Mouse (Mus musculus): ENCODE measurements around the gene Gm49369.

The Gm49369 gene

GRCm38 (mm10) chr7:142394261-142395190, 12.1 kb upstream of the Gm49369 start:
- no peak for DNase-seq (ENCODE audit: low read depth, low spot score)

- no peak for DNase-seq (ENCODE audit: low read depth, low spot score)
Measured at GRCm38 (mm10) chr7:142393191-142393590, 10.7 kb upstream of the Gm49369 start.

DNA sequence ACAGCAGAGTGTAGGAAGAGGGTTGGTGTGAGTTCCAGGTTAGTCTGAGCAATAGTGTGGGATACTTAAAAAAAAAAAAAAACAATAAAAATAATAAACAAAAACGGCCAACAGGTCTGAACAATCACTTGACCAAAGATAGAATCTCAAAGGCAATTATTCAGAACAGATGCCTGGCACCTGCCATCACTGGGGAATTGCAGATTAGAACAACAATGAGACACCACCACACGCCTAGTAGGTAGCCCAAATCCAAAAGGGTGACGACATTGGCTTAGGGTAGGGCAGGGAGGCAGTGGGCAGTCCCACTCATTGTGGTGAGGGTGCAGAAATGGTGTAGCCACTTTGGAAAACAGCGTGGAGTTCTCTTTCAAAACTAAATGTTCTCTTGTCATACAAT, 9.1 kb upstream of the Gm49369 start:
- no peak for DNase-seq (ENCODE audit: low read depth, low spot score)

GRCm38 (mm10) chr7:142391108-142391507, 8.6 kb upstream of the Gm49369 start:
- no peak for DNase-seq (ENCODE audit: low read depth, low spot score)

- DNase-seq (ENCODE audit: low read depth, low spot score) = no peak
Measured at GRCm38 (mm10) chr7:142389961-142390650, 7.6 kb upstream of the Gm49369 start.

DNA sequence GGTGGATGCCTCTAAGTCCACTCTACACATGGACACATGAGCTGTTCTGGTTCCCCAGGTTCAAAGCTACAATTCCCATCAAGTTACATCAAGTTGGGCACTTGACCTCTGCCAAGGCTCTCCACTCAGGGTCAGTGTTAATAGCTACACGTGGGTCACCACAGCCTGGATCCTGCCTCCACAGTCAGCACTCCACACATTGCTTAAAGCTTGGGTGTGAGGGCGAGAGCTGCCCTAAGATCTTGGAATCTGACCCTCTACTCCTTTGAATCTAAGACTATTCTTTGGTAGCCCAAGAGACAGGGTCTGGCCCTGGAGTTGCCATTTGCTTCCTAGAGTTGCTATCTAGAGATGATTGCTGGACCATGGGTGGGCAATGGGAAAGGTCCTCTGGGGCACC, 6.3 kb upstream of the Gm49369 start:
- DNase-seq (ENCODE audit: low read depth, low spot score) = no peak

DNA sequence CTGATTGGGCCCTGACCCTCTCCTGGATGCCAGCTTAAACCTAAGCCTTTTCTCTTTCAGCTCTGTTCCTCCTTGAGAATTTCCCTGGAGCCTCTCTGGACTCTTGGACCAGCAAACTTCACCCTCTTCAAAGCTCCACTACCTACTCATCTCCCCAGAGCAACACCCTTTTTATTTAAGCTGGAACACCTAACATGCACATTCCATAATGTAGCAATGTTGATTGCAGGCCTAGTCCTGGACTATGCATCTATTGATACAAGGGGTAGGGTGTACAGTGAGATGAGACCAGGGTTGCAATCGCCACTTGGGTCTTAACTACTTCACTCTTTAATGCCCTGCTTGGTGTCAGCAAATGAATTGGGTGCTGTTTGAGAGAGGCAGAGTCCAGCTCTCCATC, 5.7 kb upstream of the Gm49369 start:
- no peak for DNase-seq (ENCODE audit: low read depth, low spot score)

GRCm38 (mm10) chr7:142387419-142388148, 5.1 kb upstream of the Gm49369 start, which contains the start of gene Ctsd:
Gene Ctsd, minus strand, starts transcription at chr7:142388038.
- peak; percentile 94 for DNase-seq (ENCODE audit: low read depth, low spot score)

DNA sequence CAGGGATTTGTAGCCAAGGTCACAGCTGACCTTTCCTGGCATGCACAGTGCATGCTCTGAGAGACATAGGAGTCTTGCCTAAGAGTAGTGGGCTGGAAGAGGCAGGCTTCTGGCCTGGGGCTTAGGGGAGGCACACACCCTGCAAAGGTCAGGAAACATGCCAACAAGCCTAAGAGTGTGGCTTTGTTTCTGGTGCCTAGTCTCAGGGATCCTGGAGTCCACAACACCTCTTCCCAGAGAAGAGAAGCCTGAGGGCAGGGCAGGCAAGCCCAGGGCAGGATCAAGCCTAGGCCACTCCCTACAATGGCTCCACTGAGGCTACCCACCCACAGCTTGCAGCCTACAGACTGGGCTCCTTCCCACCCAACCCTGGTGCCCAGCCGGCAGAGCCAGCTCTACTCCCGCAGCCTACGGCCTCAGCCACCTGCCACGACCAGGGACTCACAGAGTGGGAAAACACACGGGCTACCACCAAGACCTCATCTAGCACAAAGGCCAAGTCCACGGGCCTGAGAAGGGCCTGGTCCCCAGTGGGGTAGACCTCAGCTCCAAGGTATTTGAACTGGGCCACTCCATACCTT, 4.2 kb upstream of the Gm49369 start:
- no peak for DNase-seq (ENCODE audit: low read depth, low spot score)

- no peak for DNase-seq (ENCODE audit: low read depth, low spot score)
Measured at GRCm38 (mm10) chr7:142385742-142386403, 3.4 kb upstream of the Gm49369 start.

DNA sequence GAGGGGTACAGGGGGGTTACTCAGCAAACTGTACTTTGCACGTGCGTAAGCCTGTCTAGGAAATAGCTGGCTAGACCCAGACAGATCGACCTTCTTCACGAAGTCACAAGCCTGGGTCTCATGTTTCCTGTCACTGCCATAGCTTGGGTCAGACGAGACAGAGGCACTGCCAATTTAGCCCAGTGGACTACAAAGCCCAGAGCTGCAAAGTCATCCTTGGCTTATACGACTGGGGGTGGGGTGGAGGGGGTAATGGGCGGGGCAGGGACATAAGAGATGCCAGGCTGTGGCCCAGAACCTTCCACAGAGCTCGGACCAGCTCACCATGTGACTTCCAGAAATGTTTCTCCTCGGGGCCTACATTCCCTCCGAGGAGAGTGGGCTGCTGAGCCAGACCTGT, 1.8 kb upstream of the Gm49369 start:
- no peak for DNase-seq (ENCODE audit: low read depth, low spot score)

DNA sequence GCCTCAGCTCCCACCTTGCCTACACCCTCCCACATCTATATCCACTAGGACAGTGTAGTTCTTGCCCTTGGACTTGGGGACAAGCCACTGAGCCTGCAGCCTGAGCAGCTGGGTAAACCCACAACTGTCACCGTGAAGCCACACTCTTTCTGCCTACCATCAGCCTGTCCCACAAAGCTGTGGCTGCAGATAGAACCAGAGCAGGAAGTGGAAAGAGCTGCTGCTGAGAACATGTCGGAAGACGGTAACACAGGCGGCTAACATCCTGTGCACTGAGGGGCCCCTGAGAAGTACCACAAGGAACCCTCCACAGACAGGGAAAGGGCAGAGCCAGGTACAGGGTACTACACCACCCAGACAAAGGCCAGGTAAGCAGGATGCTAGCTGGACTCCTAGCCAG, 1.3 kb downstream of the Gm49369 start:
- DNase-seq (ENCODE audit: low read depth, low spot score) = no peak

- DNase-seq (ENCODE audit: low read depth, low spot score) = no peak
Measured at GRCm38 (mm10) chr7:142379186-142379585, 3.3 kb downstream of the Gm49369 start.

- DNase-seq (ENCODE audit: low read depth, low spot score) = no peak
Measured at GRCm38 (mm10) chr7:142377233-142377925, 5.1 kb downstream of the Gm49369 start.

DNA sequence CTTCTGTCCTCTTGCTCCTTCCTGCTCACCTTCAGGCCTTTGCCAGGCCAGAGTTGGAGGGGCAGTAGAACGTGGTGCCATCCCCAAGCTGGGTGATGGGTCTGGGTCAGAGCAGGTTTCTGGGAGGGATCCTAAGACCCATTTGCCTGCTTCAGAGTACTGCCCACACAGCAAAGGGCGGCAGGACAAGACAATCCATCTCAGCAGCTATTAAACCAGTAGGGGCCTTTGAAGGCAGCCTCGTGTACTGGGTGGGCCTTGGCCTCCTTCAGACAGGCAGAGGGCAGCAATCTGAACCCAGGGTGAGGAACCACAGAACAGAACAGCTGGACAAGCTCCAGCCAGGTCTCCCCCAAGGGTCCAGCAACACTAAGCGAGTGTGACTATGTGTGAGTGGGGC, 6.4 kb downstream of the Gm49369 start:
- no peak for DNase-seq (ENCODE audit: low read depth, low spot score)

DNA sequence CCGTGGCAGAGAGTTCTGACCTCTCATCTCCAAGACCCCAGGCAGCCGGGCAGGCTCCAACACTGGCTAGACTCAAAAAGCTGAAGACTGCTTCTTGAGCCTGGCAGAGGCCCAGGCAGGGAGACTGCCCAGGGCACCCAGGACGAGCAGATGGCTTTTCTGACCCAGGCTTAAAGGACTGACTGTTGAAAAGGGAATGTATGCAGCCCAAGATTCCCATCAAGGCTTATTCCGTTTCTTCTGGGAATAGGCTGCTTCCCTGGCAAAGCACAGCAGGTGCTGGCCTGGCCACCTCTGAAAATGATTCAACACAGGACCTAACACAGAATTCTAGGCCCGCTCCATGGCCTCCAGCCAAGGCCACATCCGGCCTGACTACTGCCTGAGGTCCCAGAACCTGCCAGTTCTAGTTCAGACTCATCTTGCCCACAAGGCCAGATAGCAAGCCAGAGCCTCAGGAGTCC, 7.2 kb downstream of the Gm49369 start:
- DNase-seq (ENCODE audit: low read depth, low spot score) = no peak

DNA sequence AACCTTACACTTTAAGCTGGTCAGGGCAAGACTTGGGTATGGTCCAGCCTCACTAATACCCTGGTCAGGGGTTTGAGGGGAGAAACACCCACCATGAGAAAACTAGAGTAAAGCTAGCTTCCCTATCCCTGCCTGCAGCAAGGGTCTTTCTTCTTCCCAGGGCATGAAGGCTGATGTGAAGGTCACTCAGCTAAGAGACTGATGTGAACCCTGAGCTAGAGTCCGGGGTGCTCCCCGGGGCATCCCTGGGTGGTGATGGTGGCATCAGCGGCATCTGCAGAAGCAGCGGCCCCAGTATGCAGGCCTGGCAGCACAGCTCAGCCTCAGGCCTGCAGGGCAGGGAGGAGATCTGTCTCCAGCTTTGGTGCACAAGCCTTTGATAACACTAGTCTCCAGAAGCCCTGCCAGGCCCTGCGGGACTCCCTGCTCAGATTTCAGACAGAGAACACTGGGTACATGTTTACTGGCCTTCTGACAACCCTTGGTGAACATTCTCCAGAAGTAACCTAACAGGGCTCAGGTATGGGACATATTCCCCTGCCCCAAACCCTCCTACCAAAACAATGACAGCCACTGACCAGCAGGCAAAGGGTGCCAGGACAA, 8.0 kb downstream of the Gm49369 start:
- no peak for DNase-seq (ENCODE audit: low read depth, low spot score)

GRCm38 (mm10) chr7:142373641-142374412, 8.6 kb downstream of the Gm49369 start, which contains the start of gene Ifitm10:
Gene Ifitm10, minus strand, starts transcription at chr7:142373753.
- no peak for DNase-seq (ENCODE audit: low read depth, low spot score)

DNA sequence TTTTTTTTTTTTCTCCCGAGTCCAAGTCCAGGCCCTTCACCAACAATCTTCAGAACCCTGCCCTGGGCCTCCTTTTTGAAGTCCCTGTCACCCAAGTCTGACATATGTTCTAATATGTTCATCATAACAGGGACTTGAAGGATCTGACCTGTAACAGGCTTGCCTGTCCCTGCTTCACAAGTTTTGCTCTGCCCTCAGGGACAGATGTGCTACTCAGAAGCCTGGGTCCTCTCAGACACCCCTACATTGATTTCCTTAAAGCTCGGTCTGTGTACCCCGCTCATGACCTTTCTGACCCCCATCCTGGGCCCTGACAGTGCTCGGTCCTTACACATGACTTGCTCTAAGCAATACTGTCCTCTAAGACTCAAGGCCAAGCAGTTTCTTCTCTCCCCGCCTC, 9.4 kb downstream of the Gm49369 start:
- no peak for DNase-seq (ENCODE audit: low read depth, low spot score)

Data from forelimb bud, embryonic 11.5 days (tissue).